Comparison of ENCODE assay signal across 17 mouse cellular contexts in the genomic region with DNA sequence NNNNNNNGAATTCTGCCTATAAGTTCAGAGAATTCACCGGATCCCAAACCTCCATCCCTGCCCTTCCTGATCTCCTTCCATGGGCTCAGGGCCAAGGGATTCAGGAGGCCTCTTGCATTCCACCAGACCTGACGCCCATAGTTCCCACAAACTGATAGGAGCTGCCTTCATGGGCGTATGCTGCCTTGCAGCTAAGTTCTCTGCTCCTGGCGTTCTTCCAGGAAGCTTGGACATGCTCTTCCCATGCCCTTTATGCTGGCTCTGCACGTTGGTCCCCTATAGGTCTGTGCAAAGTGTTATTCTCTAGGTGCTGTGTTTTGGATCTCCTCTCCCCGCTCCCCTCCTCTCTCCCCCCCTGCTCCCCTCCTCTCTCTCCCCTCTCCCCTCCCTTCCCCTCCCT. TPM values are rescaled to one million over a fixed set of nuclear protein-coding genes. Genes with fewer than 3 reads are reported as not detected.
DNase-seq lines count a peak whose midpoint lies in the region; ATAC-seq lines count a peak whose summit lies in the region.
"Had no signal": no experiment of that assay in that cellular context is flagged by ENCODE, and none has a peak within 500 bp of the region (broad histone marks: within the 10 kb centered on the region; RNA-seq: fewer than 3 reads in every experiment).

No protein-coding gene starts in this region.

- peak; percentile 36 to 42 for DNase-seq in cerebellum, postnatal 10 days
- no peak for DNase-seq in cerebellum, adult 11-12 months
- DNase-seq in kidney, postnatal 10 days = peak; percentile 29
- DNase-seq in MN1 (ENCODE audit: low spot score) = peak; percentile 62
- DNase-seq in layer of hippocampus, adult 9-10 months (ENCODE audit: low spot score) = no peak
- DNase-seq in frontal cortex, postnatal 36 days (ENCODE audit: low spot score in 2 of 2) = no peak
- DNase-seq: cerebellum, adult 8-10 months; kidney, adult 8-10 months; layer of hippocampus, adult 9-11 months; spleen, adult 18-20 months had no signal

- H3K4me1 ChIP-seq in kidney, embryonic 14.5 days (ENCODE audit: control insufficient read depth, insufficient read depth, low read length) = no peaks in the 10 kb centered on the region
- H3K4me1 ChIP-seq: embryonic facial prominence, embryonic 12.5 days; liver, embryonic 15.5 days; midbrain, embryonic 15.5 days; neural tube, embryonic 12.5 days had no signal

- WGBS in kidney, embryonic 14.5 days = 49% methylated on average over 6 of the region's 6 CpGs

- H3K4me2 ChIP-seq in kidney, embryonic 14.5 days (replicated peaks; ENCODE audit: low read depth, low read length) = no peak overlapping the region
- H3K4me2 ChIP-seq: embryonic facial prominence, embryonic 12.5 days; hindbrain, embryonic 14.5 days; liver, embryonic 15.5 days; midbrain, embryonic 15.5 days; neural tube, embryonic 12.5 days had no signal

- no peak for ATAC-seq in kidney, embryonic 14.5 days (ENCODE audit: low FRiP score, low TSS enrichment)
- ATAC-seq in megakaryocyte progenitor cell, adult 5-6 weeks (replicated peaks; ENCODE audit: poor library complexity) = peak; percentile 75
- ATAC-seq: midbrain, embryonic 15.5 days had no signal

- no peak overlapping the region for H3K27ac ChIP-seq in kidney, embryonic 14.5 days (ENCODE audit: low read depth, low read length)
- H3K27ac ChIP-seq: embryonic facial prominence, embryonic 12.5 days; hindbrain, embryonic 14.5 days; liver, embryonic 15.5 days; midbrain, embryonic 15.5 days; neural tube, embryonic 12.5 days had no signal

- H3K36me3 ChIP-seq in kidney, embryonic 14.5 days (ENCODE audit: control insufficient read depth, insufficient read depth, low read length) = no peaks in the 10 kb centered on the region
- H3K36me3 ChIP-seq: embryonic facial prominence, embryonic 12.5 days; liver, embryonic 15.5 days; midbrain, embryonic 15.5 days; neural tube, embryonic 12.5 days had no signal

- no peak overlapping the region for H3K9ac ChIP-seq in kidney, embryonic 14.5 days (ENCODE audit: low read depth, low read length)
- H3K9ac ChIP-seq: embryonic facial prominence, embryonic 12.5 days; hindbrain, embryonic 14.5 days; liver, embryonic 15.5 days; midbrain, embryonic 15.5 days; neural tube, embryonic 12.5 days had no signal

- no peak overlapping the region for H3K4me3 ChIP-seq in kidney, embryonic 14.5 days (ENCODE audit: low read length)
- H3K4me3 ChIP-seq: embryonic facial prominence, embryonic 12.5 days; liver, embryonic 15.5 days; midbrain, embryonic 15.5 days; neural tube, embryonic 12.5 days had no signal

- H3K9me3 ChIP-seq in kidney, embryonic 14.5 days (ENCODE audit: control insufficient read depth, low read length) = peaks cover 4% of the 10 kb centered on the region; the same call in 1 of the 2 replicates
- H3K9me3 ChIP-seq: embryonic facial prominence, embryonic 12.5 days; liver, embryonic 15.5 days; midbrain, embryonic 15.5 days; neural tube, embryonic 12.5 days had no signal

- H3K27me3 ChIP-seq in kidney, embryonic 14.5 days (ENCODE audit: control insufficient read depth, insufficient read depth, low read length) = no peaks in the 10 kb centered on the region; the same call in 1 of the 2 replicates
- H3K27me3 ChIP-seq: embryonic facial prominence, embryonic 12.5 days; liver, embryonic 15.5 days; midbrain, embryonic 15.5 days; neural tube, embryonic 12.5 days had no signal

RNA-seq across cellular contexts. Expression of gene Fam163a, which starts 36.1 kb away (rescaled TPM):
- 0.13 and 0.23 TPM in 2 replicates for polyA plus RNA-seq in kidney, embryonic 14.5 days (2014; fragmentation: Nextera tagmentation; extraction: Ambion mirVana)
- total RNA-seq in megakaryocyte progenitor cell, adult 5-6 weeks (2015) = not detected in 2 replicates
- not detected in 2 replicates for total RNA-seq in megakaryocyte progenitor cell, adult 5-6 weeks (2017)
- polyA plus RNA-seq: liver, embryonic 15.5 days had no signal

Comparison
In these comparisons a context has a peak if more than half of its experiments do, and no peak if none do; other contexts are left out.
1. DNase-seq: peak in cerebellum, postnatal 10 days (2 of 2), kidney, postnatal 10 days (single experiment) and MN1 (single experiment); none in cerebellum, adult 11-12 months (single experiment), layer of hippocampus, adult 9-10 months (single experiment) and frontal cortex, postnatal 36 days (0 of 2).